Mouse (Mus musculus) heart, adult 11 months (tissue): ENCODE results near the gene Tmem145.
A peak's percentile ranks its signal among the peaks of the same experiment; 100 is the strongest.
"Not testable (repeated sequence)": the region's sequence is repeated elsewhere in the genome, so short reads cannot be mapped to it uniquely, and the experiment has no call there.

ENCODE experiments used
- DNase-seq: peaks from one replicate; pipeline ENCODE4 v3.0.0; 2022

The Tmem145 gene

GRCm38 (mm10) chr7:25294960-25295722 is 10.8 kb upstream of the Tmem145 start:
- peak; percentile 90 for DNase-seq

DNA sequence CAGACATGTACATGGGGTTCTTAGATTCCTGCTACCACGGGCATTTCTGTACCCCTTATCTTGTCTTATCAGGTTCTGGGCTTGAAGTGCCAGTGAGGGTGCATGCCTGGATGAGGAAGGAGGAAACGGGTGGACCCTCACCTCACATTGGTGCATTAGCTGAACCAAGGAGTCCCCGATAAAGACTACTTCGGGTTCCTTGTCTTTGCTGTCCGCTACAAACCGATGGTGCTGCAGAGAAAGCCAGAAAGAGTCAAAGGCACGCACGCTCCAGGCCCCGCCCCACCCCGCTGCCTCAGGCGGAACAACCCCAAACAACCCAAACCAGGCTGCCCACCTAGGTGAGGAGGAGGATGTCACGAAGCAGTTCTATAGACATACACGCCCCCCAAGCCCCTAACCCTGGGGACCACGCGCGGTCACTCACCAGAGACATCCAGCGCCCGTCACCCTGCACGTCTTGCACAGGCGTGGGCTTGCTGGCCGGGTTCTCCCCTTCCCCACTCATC is 8.9 kb upstream of the Tmem145 start:
- no peak for DNase-seq

DNA sequence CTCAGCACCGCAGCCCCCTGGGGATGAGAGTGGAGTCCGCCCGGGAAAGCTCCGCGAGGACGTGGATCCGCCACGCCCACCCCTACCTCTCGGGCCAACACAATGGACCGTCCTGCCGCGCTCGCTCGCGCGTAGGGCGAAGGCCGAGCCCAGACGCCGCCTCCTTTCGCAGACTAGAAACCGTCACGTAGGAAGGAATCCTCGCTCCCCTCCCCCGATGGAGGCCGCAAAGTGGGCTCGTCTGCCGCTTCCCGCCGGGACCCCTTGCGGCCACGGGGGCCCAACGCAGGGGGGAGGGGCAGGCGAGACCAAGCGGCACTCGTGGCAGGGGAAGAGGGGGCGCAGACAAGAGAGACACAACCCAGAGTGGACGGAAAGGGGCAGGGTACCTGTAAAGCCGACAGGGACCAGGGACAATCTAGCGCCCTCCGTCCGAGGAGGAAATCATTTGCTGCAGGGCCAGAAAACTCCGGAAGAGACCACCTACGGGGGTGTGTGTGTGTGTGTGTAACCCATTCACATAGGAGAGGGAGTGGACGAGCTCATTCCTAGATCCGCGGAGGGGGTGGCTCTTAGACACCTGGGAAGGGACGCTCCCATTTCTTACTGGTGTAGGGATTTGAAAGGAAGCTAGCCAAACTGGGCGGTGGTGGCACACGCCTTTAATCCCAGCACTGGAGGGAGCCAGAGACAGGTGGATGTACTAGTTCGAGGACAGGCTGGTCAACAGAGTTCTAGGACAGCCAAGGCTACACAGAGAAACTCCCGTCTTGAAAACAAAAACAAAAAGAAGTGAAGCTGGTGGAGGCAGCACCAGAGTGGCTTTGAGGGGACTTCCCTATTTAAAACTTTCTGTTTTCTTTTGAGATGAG is 8.2 kb upstream of the Tmem145 start, which contains the start of gene Pafah1b3:
Gene Pafah1b3, minus strand, starts transcription at position 533 of the 872 bp plus-strand sequence.
- peak; percentile 98 for DNase-seq

- DNase-seq = peak; percentile 92
Measured at GRCm38 (mm10) chr7:25301063-25301462, 4.8 kb upstream of the Tmem145 start, which contains the start of gene Prr19. TSS of gene Prr19 (plus strand) at chr7:25301411.

DNA sequence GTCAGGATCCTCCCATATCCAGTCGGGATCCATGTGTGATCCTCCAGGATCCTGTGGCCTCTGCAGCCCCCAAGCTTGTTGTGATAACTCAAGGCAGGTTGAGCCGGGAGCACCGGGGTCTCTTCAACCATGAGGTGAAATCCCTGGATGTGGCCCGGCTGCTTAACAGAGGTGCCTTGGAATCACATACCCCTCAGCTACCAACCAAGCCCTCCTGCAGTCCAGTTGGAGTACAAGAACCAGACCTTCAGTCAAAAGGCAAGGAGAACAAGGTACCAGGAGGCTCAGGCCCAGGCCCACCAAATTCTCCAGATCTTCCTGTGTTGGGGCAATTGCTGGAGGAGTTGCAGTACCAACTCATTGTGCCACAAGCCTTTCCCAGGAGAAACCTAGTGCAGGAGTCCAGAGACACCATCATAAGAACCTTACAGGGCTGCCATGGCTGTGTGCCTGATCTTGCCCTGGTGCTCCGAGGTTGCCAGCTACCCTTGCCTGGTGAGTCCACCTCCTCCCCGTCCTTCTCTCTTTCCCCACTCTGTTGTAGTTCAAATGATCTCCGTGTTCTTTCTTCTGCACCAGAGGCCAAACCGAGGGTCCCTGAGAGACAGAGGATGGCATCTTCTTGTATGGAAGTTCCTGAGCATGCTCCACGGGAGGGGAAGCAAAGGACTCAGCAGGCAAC is 2.8 kb upstream of the Tmem145 start:
- DNase-seq = peak; percentile 73

GRCm38 (mm10) chr7:25303685-25304006 is 2.3 kb upstream of the Tmem145 start:
- DNase-seq = peak; percentile 84

DNA sequence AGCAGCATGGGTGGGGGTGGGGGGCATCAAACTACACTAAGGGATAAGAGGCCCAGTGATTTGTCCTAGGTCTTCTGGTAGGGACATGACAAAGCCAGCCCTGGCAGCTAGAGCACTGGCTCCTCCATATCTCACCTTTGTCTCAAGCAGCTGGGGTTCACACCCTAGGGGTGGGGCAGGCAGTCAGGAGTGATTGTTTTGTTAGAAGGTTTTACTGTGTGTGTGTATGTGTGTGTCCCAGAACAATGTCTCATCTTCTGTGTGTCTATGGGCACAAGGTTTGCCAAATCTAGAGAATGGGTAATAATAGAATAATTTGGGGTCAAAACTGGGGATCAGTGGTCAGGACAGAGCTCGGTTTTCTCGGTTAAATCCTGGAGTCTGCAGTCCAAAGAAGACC is 425 bp upstream of the Tmem145 start:
- DNase-seq = no peak

- DNase-seq = no peak
Measured at GRCm38 (mm10) chr7:25306614-25306996, 699 bp downstream of the Tmem145 start.

- peak; percentile 84 for DNase-seq
Measured at GRCm38 (mm10) chr7:25308702-25309318, 2.9 kb downstream of the Tmem145 start.

DNA sequence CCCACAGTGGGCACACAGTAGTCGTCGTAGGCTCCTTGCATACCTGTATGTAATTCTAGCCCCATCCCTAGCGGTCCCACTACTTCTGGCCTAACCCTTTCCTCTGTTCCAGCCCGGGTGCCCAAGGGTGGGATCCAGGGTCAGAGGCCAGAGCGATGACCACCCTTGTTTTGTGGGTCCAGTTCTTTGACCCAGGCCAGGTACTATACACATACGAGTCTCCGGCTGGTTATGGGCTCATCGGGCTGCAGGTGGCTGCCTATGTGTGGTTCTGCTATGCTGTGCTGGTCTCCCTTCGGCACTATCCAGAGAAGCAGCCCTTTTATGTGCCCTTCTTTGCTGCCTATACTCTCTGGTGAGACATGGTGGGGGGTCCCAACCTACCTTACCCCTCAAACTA is 3.5 kb downstream of the Tmem145 start:
- peak; percentile 89 for DNase-seq

DNA sequence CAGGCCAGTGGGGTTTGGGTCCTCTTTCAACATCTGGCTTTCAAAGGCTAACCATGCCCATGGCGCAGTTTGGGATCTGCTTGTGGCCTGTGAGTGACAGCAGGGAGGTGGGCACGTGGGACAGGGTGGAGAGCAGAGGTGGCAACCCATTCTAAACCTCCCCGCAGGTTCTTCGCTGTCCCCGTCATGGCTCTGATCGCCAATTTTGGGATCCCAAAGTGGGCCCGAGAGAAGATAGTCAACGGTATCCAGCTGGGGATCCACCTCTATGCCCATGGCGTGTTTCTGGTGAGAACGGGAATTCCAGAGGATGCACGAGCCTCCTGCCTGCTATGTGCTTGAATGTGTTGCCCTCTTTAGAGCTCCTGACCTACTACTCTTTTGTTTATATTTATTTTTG is 5.3 kb downstream of the Tmem145 start:
- no peak for DNase-seq

GRCm38 (mm10) chr7:25313325-25313724 is 7.4 kb downstream of the Tmem145 start:
- DNase-seq = no peak

DNA sequence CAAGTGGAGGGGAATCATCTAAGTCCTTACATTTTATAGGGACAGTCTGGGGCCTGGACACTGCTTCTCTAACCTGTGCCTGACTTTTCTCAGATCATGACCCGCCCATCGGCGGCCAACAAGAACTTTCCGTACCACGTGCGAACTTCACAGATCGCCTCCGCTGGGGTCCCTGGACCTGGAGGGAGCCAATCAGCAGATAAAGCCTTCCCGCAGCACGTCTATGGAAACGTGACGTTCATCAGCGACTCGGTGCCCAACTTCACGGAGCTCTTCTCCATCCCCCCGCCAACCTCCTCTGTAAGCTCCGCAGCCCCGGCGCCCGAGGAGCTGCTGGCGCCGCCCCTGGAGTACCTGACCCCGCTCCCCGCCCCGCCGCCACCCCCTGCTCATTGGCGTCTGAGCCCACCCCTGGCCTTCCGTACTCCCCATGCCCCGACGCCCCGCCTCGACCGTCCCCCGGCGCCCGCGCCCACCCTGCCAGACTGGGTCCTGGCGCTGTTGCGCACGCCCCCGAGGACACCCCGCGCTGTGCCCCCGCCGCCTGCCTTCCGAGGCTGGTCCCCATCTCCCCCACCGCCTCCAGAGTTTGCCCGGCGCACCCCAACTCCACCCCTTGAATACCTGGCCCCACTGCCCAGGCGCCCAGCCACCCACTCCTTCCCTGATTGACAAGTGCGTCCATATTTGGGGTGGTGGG is 8.8 kb downstream of the Tmem145 start:
- no peak for DNase-seq

- DNase-seq = no peak
Measured at GRCm38 (mm10) chr7:25315306-25316041, 9.6 kb downstream of the Tmem145 start.

DNA sequence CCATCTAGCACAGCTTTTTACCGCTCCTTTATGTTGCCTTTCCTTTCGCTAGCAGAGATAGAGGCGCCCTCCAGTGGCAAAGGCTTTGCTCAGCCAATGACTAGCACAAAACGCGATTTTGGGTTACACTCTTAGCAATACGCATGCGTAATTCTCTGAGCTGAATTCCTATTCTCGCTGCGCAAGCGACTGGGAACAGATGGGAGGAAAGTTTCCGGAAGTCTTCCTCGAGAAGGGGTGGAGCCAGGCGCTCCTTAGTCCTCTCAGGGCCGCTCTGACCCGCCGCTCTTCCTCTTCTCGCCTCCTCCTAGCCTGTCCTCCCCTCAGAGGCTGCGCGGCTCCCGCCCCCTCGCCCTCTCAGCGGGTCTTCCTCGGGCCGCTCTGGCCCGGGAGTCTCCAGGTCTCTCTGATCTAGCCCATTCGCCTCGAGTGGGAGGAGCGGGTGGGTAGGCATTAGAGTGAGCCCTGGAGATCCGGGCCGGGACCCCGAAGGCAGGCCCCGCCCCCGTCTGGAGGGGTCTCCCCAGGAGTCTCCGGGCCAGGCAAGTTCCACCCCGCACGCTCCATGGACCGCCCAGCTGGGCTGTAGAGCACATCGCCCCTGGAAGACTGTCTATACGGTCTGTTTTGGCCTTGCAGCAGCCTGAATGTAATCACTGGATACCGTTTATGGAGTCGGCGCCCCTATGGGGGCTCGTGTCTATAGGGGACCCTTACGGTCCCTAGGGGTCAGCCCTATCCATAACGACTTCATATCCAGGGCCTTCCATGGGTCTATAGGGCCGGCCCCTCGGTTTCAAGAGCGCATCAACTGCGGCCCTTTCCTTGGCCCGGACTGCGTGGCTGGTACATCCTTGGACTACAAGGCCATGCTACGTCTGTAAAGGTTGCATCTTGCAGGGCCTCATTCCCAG is 10.9 kb downstream of the Tmem145 start, which contains the start of gene Megf8:
Gene Megf8, plus strand, starts transcription at position 633 of the 914 bp plus-strand sequence.
- peak; percentile 100 for DNase-seq

DNA sequence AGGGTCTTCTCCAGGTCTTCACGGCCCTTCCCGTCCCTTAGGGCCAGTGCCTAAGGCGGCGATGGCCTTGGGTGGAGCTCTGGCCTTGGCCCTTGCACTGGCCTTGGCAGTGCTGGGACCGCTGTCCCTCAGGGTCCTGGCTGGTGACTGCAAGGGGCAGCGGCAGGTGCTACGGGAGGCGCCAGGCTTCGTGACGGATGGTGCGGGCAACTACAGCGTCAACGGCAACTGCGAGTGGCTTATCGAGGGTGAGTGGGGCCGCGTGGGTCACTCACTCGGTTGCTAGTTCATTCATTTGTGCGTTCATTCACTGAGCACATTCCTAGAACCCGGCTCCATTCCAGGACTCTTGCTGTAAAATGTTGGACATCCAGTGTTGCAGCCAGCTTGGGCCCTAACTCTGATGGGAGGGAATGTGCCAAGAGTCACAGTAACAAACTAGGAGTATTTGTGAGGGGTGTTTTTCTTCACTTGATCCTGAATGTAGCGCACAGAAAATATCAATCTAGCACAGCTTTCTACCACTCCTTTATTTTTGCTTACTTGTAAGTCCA is 11.6 kb downstream of the Tmem145 start:
- DNase-seq = no peak

GRCm38 (mm10) chr7:25322058-25322484 is 16.2 kb downstream of the Tmem145 start:
- DNase-seq = no peak

DNA sequence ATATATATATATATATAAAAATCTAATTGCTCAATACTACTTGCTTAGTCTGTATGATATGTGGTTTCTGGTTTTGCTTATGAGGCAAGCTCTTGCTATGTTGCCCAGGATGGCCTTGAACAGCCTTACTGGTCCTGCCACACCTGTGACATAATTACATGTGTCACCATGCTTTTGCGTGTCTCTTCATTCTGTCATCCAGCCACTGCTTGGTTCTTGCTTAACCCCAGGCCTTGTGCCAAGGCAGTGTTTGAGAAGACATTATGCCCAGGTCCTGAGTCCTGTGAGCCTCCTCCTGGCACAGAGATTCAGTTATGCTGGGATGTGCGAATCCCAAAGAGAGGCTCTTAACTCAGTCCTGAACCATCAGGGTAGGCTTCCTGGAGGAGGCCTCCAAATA is 17.3 kb downstream of the Tmem145 start:
- DNase-seq = no peak

- not testable (repeated sequence) for DNase-seq
Measured at GRCm38 (mm10) chr7:25325431-25325830, 19.5 kb downstream of the Tmem145 start.

- peak; percentile 96 for DNase-seq
Measured at GRCm38 (mm10) chr7:25326233-25326632, 20.3 kb downstream of the Tmem145 start.
